Mouse (Mus musculus) liver, adult 2 months (tissue): Measurements from ENCODE around the gene Sat2. TPM values are rescaled to one million over a fixed set of nuclear protein-coding genes. Genes with fewer than 3 reads are reported as not detected.

ENCODE experiments used
- DNase-seq: peaks from one replicate; pipeline ENCODE4 v3.0.0-alpha.2; 2011; ENCODE audit warnings: low read depth, low spot score; ENCODE audit errors: extremely low read depth
- H3K27ac ChIP-seq: fragments of 200-500 bp; replicated peaks from 2 replicates; pipeline ENCODE4 v1.5.1; 2012; ENCODE audit warnings: low read depth, mild to moderate bottlenecking, control low read depth, inconsistent platforms, low read length; ENCODE audit not compliant: insufficient read depth
- H3K27me3 ChIP-seq: fragments of 200-500 bp; 2 replicates; pipeline ENCODE4 v1.6.1; 2012; ENCODE audit warnings: mild to moderate bottlenecking, moderate library complexity, low read length, inconsistent platforms; ENCODE audit not compliant: control insufficient read depth, insufficient read depth
- H3K36me3 ChIP-seq: fragments of 200-500 bp; 2 replicates; pipeline ENCODE4 v1.6.1; 2012; ENCODE audit warnings: low read length, inconsistent platforms; ENCODE audit not compliant: control insufficient read depth, insufficient read depth
- H3K4me1 ChIP-seq: fragments of 200-500 bp; 2 replicates; pipeline ENCODE4 v1.6.1; 2011; ENCODE audit warnings: low read length; ENCODE audit not compliant: control insufficient read depth, insufficient read depth
- H3K4me3 ChIP-seq: fragments of 200-500 bp; 2 replicates; pipeline ENCODE4 v1.5.1; 2011; ENCODE audit warnings: low read depth, mild to moderate bottlenecking, control low read depth, low read length, moderate library complexity; ENCODE audit not compliant: insufficient read depth
- H3K79me2 ChIP-seq: fragments of 200-500 bp; 2 replicates; pipeline ENCODE4 v1.6.1; 2012; ENCODE audit warnings: inconsistent platforms, mild to moderate bottlenecking, low read length, moderate library complexity; ENCODE audit not compliant: control insufficient read depth, insufficient read depth
- H3K9ac ChIP-seq: fragments of 200-500 bp; 2 replicates; pipeline ENCODE4 v1.6.1; 2012; ENCODE audit warnings: low read depth, mild to moderate bottlenecking, control low read depth, inconsistent platforms, low read length
- CTCF ChIP-seq: fragments of 200-500 bp; IDR thresholded peaks from 2 replicates; pipeline ENCODE4 v1.5.1; 2011; ENCODE audit warnings: low read depth, low read length, control low read depth
- POLR2A ChIP-seq: fragments of 200-500 bp; IDR thresholded peaks from 2 replicates; pipeline ENCODE4 v1.6.1; 2011; ENCODE audit warnings: low read length, control low read depth; ENCODE audit not compliant: insufficient read depth; ENCODE audit errors: extremely low read depth
- WGBS: fragments of 180-500 bp; shearing (Covaris S2); methylation state at CpG from one replicate; pipeline ENCODE4 v1.1.7; 2018; 5-methylcytosine and 5-hydroxymethylcytosine counted together
- polyA plus RNA-seq: library from polyadenylated mRNA; depleted of rRNA; stranded (reverse); fragments of >200 nt; gene quantifications from 2 replicates; pipeline ENCODE4 v1.2.3, GENCODE M21; 2012
- total RNA-seq: library from RNA; depleted of rRNA; stranded (reverse); fragments of >200 nt; gene quantifications from 2 replicates; pipeline ENCODE4 v1.2.3, GENCODE M21; 2014

Sat2 gene
- total and polyA plus RNA-seq, 2 experiments = 12.8 to 19.4 TPM

DNA sequence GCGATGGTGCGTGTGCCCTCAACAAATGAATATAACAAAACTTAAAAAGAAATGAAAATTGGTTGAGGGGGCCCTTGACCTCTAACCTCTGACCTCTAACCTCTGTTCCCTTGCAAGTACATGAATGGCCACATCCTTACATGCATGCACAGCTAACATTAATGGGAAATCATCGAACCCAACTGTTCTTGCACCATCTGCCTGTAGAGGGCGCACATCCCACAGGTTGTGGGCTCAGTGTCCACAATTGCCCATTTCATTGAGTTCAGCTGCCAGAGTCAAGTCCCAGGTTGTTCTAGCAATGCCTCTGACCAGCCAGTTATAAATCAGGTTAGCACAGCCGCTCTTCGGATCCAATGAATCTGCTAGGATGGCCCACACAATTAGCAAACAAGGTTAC lies 6.5 kb downstream of the Sat2 start:
- DNase-seq = peak; percentile 69
- H3K4me3 ChIP-seq = no peak overlapping the region; the same call in 1 of the 2 replicates
- H3K9ac ChIP-seq = no peak overlapping the region
- no peaks in the 10 kb centered on the region for H3K4me1 ChIP-seq
- H3K79me2 ChIP-seq = peaks cover 3% of the 10 kb centered on the region; the same call in 1 of the 2 replicates
- no peaks in the 10 kb centered on the region for H3K27me3 ChIP-seq
- no peaks in the 10 kb centered on the region for H3K36me3 ChIP-seq
- no peak for TF ChIP-seq POLR2A
- TF ChIP-seq CTCF = peak; percentile 89
- WGBS = 34% methylated on average over 6 of the region's 6 CpGs
- H3K27ac ChIP-seq = no peak overlapping the region

- peaks cover 9% of the 10 kb centered on the region; the same call in 1 of the 2 replicates for H3K79me2 ChIP-seq
- H3K36me3 ChIP-seq = no peaks in the 10 kb centered on the region
- no peaks in the 10 kb centered on the region for H3K27me3 ChIP-seq
- H3K27ac ChIP-seq = no peak overlapping the region
- peak; percentile 48 for DNase-seq
- 40% methylated on average over 1 of the region's 1 CpGs for WGBS
- H3K4me1 ChIP-seq = peaks cover 6% of the 10 kb centered on the region
- no peak overlapping the region for H3K9ac ChIP-seq
- no peak for TF ChIP-seq POLR2A
- peak; percentile 39 for TF ChIP-seq CTCF
- no peak overlapping the region for H3K4me3 ChIP-seq
Measured at GRCm38 (mm10) chr11:69629802-69630201, 8.0 kb downstream of the Sat2 start.

GRCm38 (mm10) chr11:69632284-69633089 lies 10.7 kb downstream of the Sat2 start, which contains the start of gene Fxr2:
Fxr2 (plus strand) TSS chr11:69632990.
- peak within 1 kb of the TSS; percentile 95 for H3K9ac ChIP-seq
- peaks cover 1% of the 10 kb centered on the region; the same call in 1 of the 2 replicates for H3K36me3 ChIP-seq
- TF ChIP-seq CTCF (peak; percentile 88), POLR2A (peak; percentile 81)
- H3K27me3 ChIP-seq = no peaks in the 10 kb centered on the region
- peak; percentile 96 for DNase-seq
- H3K4me1 ChIP-seq = peaks cover 10% of the 10 kb centered on the region
- H3K4me3 ChIP-seq = peak within 1 kb of the TSS; percentile 97
- WGBS = under 1% methylated on average over 43 of the region's 56 CpGs
- H3K79me2 ChIP-seq = peaks cover 9% of the 10 kb centered on the region; the same call in 1 of the 2 replicates
- H3K27ac ChIP-seq = peak within 1 kb of the TSS; percentile 80

GRCm38 (mm10) chr11:69633128-69633866 lies 11.5 kb downstream of the Sat2 start:
- H3K4me3 ChIP-seq = peak overlapping the region; percentile 97
- peak overlapping the region; percentile 95 for H3K9ac ChIP-seq
- H3K27me3 ChIP-seq = no peaks in the 10 kb centered on the region
- WGBS = under 1% methylated on average over 50 of the region's 50 CpGs
- TF ChIP-seq POLR2A (no peak), CTCF (no peak)
- peaks cover 9% of the 10 kb centered on the region; the same call in 1 of the 2 replicates for H3K79me2 ChIP-seq
- peaks cover 10% of the 10 kb centered on the region for H3K4me1 ChIP-seq
- H3K36me3 ChIP-seq = peaks cover 4% of the 10 kb centered on the region; the same call in 1 of the 2 replicates
- peak overlapping the region; percentile 80 for H3K27ac ChIP-seq
- DNase-seq = no peak

GRCm38 (mm10) chr11:69635471-69635870 lies 13.6 kb downstream of the Sat2 start:
- WGBS = 77% methylated on average over 3 of the region's 3 CpGs
- Histone ChIP-seq H3K27ac (no peak overlapping the region), H3K4me3 (no peak overlapping the region), H3K79me2 (peaks cover 9% of the 10 kb centered on the region; the same call in 1 of the 2 replicates), H3K9ac (no peak overlapping the region), H3K4me1 (peaks cover 10% of the 10 kb centered on the region), H3K36me3 (peaks cover 15% of the 10 kb centered on the region; the same call in 1 of the 2 replicates), H3K27me3 (no peaks in the 10 kb centered on the region)
- no peak for TF ChIP-seq CTCF
- TF ChIP-seq POLR2A = no peak
- no peak for DNase-seq

GRCm38 (mm10) chr11:69645860-69646259 lies 24.0 kb downstream of the Sat2 start:
- H3K4me1 ChIP-seq = peaks cover 4% of the 10 kb centered on the region; the same call in 1 of the 2 replicates

More at GRCm38 (mm10) chr11:69645860-69646259, 24.0 kb downstream of the Sat2 start:
- WGBS = 53% methylated on average over 5 of the region's 5 CpGs
- peaks cover 57% of the 10 kb centered on the region for H3K36me3 ChIP-seq
- DNase-seq = peak; percentile 85
- H3K9ac ChIP-seq = no peak overlapping the region
- no peaks in the 10 kb centered on the region for H3K27me3 ChIP-seq
- TF ChIP-seq CTCF (no peak), POLR2A (no peak)
- no peak overlapping the region; the same call in 1 of the 2 replicates for H3K27ac ChIP-seq
- no peaks in the 10 kb centered on the region; the same call in 1 of the 2 replicates for H3K79me2 ChIP-seq
- H3K4me3 ChIP-seq = no peak overlapping the region
